22 mouse cellular contexts compared by ENCODE assay signal in genomic region chr15:24267360-24267759, GRCm38 (mm10).
"Had no signal": no experiment of that assay in that cellular context is flagged by ENCODE, and none has a peak within 500 bp of the region (broad histone marks: within the 10 kb centered on the region; RNA-seq: fewer than 3 reads in every experiment).

No protein-coding gene starts in this region.

- H3K27ac ChIP-seq: lung, embryonic 15.5 days; macrophage; midbrain, embryonic 10.5 days; midbrain, embryonic 12.5 days; neural tube, embryonic 13.5 days; neural tube, embryonic 15.5 days had no signal

- H3K9me3 ChIP-seq: lung, embryonic 15.5 days; megakaryocyte, embryonic 14.5 days; midbrain, embryonic 10.5 days; midbrain, embryonic 12.5 days; neural tube, embryonic 13.5 days; neural tube, embryonic 15.5 days had no signal

- DNase-seq: lung, adult 2 months; lung, postnatal 14 days; lung, postnatal 36 days; midbrain, embryonic 14.5 days; retina, postnatal 1 day; right cerebral cortex, adult 18-20 months; right cerebral cortex, postnatal 25 days; right cerebral cortex, postnatal 4 days; spleen, adult 18-20 months; thymus, adult 18-20 months; thymus, postnatal 14 days; thymus, postnatal 36 days had no signal

- H3K27me3 ChIP-seq: lung, embryonic 15.5 days; megakaryocyte, embryonic 14.5 days; midbrain, embryonic 12.5 days; neural tube, embryonic 13.5 days; neural tube, embryonic 15.5 days had no signal

- H3K36me3 ChIP-seq: lung, embryonic 15.5 days; midbrain, embryonic 10.5 days; midbrain, embryonic 12.5 days; neural tube, embryonic 13.5 days; neural tube, embryonic 15.5 days had no signal

- H3K9ac ChIP-seq: lung, embryonic 15.5 days; midbrain, embryonic 12.5 days; neural tube, embryonic 13.5 days; neural tube, embryonic 15.5 days had no signal

- ATAC-seq: lung, postnatal 0 days; midbrain, embryonic 16.5 days had no signal

- H3K4me1 ChIP-seq: lung, embryonic 15.5 days; megakaryocyte, embryonic 14.5 days; midbrain, embryonic 10.5 days; midbrain, embryonic 12.5 days; neural tube, embryonic 13.5 days; neural tube, embryonic 15.5 days had no signal

- H3K4me2 ChIP-seq: lung, embryonic 15.5 days; midbrain, embryonic 12.5 days; neural tube, embryonic 13.5 days; neural tube, embryonic 15.5 days had no signal

- H3K4me3 ChIP-seq: lung, embryonic 15.5 days; megakaryocyte, embryonic 14.5 days; midbrain, embryonic 10.5 days; midbrain, embryonic 12.5 days; myocyte; neural tube, embryonic 13.5 days; neural tube, embryonic 15.5 days had no signal
